Mouse (Mus musculus) brain, embryonic 18.5 days (tissue): ENCODE results near the gene Xrra1.
"Not testable (repeated sequence)": the region's sequence is repeated elsewhere in the genome, so short reads cannot be mapped to it uniquely, and the experiment has no call there.

Experiments used
- DNase-seq: peaks from one replicate; pipeline ENCODE4 v3.0.0-alpha.2; 2012; ENCODE audit warnings: low read depth, low spot score

Gene Xrra1

DNA sequence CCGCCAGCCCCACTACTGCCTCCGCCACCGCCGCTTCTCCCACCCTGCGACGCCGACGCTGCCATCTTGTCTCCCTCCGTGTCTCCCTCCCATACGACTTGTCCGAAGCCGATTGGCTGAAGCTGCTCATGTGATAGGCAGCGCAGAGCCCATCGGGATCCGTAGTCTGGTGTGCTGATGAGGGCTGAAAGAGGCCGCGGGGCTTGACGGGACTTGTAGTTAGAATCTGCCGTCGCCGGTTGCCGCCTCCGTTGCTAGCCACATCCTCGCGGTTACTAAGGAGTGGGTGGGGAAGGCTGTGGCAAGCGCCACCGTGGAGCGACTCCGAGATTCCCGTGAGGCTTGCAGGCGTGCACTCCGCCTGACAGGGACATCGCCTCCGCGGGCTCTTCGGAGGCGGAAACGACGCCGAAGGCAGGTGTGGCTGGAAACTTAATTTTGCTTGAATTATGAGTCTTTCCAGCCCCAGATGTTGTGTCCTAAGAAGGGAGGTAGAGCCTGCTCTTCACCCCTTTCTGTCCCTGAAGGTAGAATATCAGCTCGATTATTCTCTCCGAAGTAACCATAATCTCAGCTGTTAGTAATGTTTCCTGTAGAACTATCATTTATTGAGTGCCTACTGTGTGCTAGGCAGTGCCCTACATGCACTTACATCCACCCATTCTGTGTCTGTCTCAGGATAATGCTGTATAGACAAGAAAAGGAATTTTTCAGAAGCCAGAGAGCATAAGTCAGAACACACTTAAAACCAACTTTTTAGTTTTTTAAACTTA lies at the start of gene Xrra1:
Gene Xrra1, plus strand, starts transcription at position 304 of the 773 bp plus-strand sequence.
- DNase-seq, result peak; percentile 99

- DNase-seq, result no peak
Measured at GRCm38 (mm10) chr7:99810814-99811213, 48.1 kb upstream of the Xrra1 start.

DNA sequence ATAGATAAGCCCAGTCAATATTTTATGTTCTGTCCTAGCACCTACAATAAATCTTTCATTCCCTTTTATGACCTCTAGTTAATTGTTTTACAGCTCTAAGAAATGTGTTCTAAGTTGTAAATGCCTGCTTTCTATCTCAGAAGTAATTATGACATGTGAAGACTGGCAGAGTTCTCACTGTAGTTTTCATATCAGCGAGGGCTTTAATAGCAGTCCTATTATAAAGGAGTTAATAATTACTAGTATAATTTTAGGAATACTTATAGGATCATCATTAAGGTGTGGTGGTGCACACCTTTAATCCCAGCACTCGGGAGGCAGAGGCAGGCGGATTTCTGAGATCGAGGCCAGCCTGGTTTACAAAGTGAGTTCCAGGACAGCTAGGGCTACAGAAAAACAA lies 47.3 kb upstream of the Xrra1 start:
- no peak for DNase-seq

GRCm38 (mm10) chr7:99813394-99813793 lies 45.5 kb upstream of the Xrra1 start:
- DNase-seq, result no peak

- DNase-seq, result not testable (repeated sequence)
Measured at GRCm38 (mm10) chr7:99818181-99818725, 40.7 kb upstream of the Xrra1 start.

GRCm38 (mm10) chr7:99821953-99822352 lies 37.0 kb upstream of the Xrra1 start:
- DNase-seq, result no peak

- DNase-seq, result no peak
Measured at GRCm38 (mm10) chr7:99822426-99822825, 36.5 kb upstream of the Xrra1 start.

DNA sequence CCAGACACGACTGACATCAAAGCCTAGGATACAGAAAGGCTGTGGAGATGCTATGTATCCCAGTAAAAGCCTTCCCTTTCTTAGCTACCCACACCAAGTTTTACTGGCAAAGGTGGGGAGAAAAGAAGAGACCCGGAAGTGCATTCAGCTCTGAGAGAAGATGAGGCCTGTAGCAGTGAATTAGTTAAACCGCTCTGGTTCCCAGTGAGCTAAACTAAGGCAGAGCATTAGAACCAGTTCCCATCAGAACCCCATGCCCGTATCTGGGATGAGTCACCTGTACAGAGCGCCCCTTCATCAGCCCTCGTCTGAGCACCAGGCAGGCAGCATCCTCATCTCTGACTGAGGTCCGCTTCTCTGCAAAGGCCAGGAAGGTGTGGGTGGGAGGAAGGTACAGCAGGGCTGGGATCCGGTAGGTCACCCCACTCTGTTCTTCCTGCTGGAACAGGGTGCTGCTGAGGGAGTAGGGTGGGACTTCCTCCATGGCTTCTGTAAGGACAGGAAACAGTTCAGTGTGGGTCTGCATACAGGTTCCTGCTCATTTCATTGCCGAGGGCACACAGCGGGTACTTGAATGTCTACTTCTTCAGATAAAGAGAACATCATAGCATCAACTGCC lies 35.8 kb upstream of the Xrra1 start:
- DNase-seq, result no peak

DNA sequence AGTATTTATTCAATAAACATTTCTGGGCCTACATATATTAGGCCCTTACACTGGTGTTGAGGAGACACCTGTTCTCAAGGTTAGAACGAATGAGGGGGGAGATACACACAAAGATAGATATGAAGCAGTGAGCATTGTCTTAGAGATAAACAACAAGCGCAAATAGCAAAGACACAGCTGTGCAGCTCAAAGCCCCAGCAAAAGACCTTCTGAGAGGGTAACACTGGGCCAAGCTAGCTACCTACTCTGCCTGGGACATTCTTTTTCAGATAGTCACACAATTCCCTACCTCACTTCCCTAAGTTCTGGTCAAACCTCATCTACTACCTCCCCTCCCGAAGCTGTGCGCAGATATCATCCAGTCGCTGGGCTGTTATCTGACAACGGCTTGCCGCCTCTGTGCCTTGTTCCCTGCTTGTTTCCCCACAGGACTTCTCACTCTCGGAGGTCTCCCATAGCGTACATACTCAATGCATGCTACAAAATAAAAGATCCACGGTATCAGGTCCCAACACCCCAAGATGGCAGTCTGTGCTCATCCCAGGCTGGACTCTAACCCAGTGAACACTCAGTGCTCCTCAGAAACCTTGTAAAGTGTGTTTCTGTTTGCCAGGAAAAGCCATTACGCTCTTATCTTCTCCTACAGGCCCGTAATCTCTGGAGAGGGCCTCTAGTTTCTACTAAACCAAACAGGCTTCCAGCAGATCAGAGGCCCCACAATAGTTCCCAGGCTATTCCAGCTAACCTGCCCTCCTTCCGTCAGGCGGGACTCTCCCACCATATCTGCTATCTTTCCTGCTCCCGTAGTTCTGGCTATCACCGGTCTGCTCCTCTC lies 34.0 kb upstream of the Xrra1 start:
- no peak for DNase-seq

GRCm38 (mm10) chr7:99825511-99825910 lies 33.4 kb upstream of the Xrra1 start:
- DNase-seq, result no peak

DNA sequence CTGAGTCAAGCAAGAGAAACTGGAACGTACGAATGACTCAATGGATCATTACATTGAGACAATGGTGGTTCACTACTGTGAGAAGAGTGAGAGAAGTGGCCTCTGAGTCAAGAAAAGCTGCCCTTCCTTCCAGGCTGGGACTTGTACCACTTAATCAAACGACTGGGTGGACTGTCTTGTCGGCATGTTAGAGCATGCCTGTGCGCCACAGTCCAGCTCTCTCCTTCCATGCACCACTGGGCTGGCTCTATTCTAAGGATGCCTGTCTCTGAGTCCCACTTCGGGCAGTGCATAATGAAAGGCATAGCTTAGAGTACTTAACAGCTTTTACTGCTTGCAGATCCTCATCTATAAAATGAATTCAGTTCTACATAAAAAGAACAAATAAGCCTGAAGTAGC lies 32.8 kb upstream of the Xrra1 start:
- no peak for DNase-seq

- peak; percentile 59 for DNase-seq
Measured at GRCm38 (mm10) chr7:99828083-99828570, 30.8 kb upstream of the Xrra1 start, which contains the start of gene Neu3. TSS of gene Neu3 (minus strand) at chr7:99828417.

- no peak for DNase-seq
Measured at GRCm38 (mm10) chr7:99833115-99833845, 25.6 kb upstream of the Xrra1 start.

DNA sequence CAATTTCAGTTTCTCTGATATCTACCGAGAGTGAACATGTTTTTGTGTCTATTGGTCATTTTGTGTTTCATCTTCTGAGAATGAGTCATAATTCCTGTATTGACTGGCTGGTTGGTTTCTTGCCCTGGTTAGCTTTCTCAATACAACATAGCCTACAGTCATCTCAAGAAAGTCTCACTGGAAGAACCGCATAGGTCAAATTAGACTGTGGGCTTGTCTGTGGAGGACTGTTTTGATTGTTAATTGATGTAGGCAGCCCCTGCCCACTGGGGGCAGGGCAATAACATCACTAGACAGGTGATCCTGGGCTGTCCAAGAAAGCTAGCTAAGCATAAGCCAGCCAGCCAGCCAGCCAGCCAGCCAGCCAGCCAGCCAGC lies 25.1 kb upstream of the Xrra1 start:
- DNase-seq, result no peak

DNA sequence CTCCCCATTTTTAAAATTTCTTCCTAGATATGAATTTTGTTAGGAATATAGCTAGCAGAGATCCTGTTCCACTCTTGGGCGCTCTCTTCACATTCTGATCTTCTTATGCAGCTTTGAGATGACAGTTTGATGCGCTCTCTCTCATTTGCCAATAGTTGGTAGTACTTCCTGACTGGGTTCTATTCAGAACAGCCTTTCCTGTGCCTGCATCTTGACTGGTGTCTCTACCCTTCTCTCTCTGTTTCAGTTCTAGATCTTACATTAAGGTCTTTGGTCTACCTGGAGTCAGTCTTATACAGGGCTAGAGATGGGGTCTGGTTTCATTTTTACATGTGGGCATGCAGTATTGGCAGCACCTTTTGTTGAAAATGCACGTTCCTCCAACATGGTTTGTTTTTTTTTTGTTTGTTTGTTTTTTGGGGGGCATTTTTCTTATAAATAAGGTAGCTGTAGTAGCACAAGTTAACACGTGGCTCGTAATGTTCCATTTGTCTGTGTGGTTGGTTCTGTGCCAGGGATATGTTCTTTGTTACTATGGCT lies 24.5 kb upstream of the Xrra1 start:
- no peak for DNase-seq

GRCm38 (mm10) chr7:99836781-99837180 lies 22.1 kb upstream of the Xrra1 start:
- DNase-seq, result no peak

DNA sequence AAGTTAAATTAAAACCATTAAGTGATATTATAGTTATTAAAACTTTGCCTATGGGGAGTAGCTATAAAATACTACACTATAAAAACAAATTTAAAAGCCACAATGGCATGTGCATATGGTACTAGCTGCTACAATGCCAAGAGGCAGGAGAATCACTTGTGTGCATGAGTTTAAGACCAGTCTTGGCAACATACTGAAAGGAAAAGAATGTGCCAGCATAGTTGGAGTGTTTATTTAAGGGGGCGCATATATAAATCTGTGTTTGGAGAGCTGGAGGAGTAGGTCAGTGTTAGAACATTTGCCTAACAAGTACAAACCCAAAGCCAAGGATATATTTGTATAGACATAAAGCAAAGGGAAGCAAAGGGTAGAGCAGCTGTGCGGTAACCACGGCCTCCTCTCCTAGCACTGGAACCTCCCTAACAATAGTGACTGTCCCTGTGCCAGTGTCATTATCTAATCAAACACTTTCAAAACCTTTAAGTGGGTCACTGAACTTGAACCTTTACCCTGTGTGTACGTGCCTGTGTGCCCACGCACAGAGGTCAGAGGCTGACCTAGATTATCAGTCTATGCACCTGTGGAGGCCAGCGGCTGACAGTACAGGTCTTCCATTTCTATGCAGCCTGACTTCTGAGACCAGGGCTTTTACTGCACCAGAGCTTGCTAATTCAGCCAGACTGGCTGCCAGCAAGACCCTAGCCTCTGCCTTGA lies 21.4 kb upstream of the Xrra1 start:
- DNase-seq, result no peak

DNA sequence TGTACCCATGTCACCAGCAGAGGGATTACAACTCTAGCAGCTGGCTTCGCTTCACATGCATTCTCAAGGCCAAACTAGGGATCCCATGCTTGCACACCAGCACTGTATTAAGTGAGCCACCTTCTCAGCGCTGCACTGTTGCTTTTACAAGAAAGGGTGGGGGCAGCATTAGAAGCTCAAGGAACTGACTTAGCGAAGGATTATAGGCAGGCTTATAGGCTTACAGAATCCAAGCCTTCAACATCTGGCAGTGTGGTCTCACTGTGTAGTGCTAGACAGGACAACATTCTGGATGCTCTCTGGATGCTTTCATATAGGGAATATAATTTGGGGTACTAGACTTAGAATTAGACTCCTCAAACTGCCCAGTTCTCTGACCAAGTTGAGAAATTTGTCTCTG lies 20.7 kb upstream of the Xrra1 start:
- DNase-seq, result no peak

DNA sequence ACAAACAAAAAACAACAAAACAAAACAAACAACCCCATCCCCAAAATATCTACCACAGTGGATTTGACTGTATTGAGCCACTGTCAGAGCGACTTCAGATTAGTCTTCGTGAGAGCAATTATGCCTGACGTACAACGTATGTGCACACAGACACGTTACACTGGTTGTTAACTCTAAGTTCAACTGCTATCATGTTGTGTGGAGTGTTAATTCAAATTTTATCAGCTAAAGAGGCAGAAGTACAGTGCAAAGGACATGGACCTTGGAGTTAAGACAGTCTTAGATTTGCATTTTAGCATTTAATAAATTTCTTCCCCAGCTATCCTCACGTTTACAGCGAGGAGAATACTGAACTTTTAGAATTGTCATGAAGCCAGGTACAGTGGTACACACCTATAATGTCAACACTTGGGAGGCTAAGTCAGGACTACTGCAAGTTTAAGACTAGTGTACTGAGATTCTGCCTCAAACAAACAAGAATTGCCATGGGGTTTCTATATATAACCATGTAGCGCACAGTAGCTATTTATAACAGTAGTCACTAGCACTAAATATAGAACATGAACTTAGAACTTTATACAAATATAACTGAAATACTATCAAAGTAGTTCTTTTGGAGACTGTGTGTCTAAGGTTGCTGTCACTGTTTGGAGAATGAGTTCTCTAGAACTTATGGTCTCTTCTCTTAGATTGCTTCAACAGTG lies 13.2 kb upstream of the Xrra1 start:
- no peak for DNase-seq

DNA sequence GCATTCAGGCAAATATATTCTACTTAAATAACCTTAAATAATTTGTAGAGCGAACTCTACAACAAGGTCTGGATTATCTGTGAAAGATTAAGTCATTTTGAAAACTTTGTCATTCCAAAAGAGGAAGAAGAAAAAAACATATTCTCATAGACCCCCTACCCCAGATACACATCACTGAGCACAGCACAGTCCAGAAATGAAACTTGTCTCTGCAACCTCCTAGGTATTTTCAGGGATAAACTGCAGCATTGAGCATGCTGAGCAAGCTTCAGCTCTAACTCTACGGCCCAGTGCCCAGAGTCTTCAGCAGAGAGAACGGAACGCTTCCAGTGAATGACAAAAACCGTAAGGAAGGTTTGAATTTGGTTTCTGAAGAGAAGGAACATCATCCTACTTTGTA lies 8.4 kb upstream of the Xrra1 start:
- DNase-seq, result no peak
